Mouse (Mus musculus) neutrophil, adult 5-6 weeks (primary cell): ENCODE results near the gene Prex1. TPM values are rescaled to one million over a fixed set of nuclear protein-coding genes. Genes with fewer than 3 reads are reported as not detected.
"Not testable (repeated sequence)": the region's sequence is repeated elsewhere in the genome, so short reads cannot be mapped to it uniquely, and the experiment has no call there.

ENCODE experiments used
- ATAC-seq: fragments of 151-379, 151-347 bp; 2 replicates; pipeline ENCODE4 v1.8.0; 2017; ENCODE audit warnings: mild to moderate bottlenecking, moderate TSS enrichment; ENCODE audit not compliant: insufficient number of reproducible peaks, poor library complexity, low FRiP score, severe bottlenecking; ENCODE audit errors: extremely low read depth
- total RNA-seq: library from RNA; stranded (forward); fragments of 200-1000 nt; gene quantifications from 2 replicates; pipeline ENCODE4 v1.2.3, GENCODE M21; 2017

The Prex1 gene
- total RNA-seq, 1 experiment from 2014 or later, result 119 TPM

DNA sequence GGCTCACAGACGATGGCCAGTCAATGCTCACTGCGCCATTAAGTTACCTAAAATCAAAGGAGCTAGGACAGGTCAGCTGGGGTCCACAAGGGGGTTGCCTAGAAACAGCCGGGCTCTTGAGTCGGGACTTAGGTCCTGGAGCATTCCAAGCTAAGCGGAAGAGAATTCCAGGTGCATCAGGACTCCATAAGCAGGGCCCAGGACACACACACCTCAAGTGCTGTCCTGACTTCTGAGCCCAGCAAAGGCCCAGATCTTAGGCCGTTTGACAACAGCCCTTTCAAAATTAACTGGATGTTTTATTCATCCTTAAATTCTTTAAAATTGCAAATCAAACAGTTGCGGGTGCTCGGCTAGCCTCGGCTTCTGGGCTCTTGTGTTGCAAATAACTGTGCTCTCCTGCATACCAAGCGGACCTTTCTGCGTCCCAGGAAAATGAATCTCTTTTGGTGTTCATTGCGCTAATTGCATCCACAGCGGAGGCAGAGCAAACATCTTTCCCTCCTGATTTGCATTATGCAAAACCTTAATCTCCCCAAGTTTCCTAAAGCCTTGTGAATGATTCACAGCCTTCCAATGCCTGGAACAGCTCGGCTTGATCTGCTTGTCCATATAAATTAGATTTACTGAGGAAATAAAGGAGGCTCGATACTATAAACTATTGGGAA, 161.7 kb downstream of the Prex1 start:
- no peak for ATAC-seq

DNA sequence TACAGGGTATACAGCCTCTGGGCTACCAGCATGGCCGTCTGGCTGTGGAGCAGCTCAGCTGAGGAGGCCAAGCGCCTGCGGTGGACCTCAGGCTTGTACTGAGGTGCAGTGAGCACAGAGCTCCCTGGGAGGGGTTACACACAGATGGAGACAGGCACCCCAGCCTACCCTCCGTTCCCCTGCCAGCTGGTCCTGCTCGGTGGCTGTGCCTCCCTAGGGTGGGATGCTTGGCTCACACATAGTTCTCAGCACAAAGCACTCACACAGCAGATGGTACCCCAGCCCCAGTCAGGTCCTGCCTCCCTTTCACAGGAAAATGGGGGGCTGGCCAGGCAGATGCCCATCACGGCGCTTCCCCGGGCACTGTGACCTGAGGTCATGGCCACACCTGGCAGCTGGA, 163.8 kb downstream of the Prex1 start:
- ATAC-seq, result no peak

DNA sequence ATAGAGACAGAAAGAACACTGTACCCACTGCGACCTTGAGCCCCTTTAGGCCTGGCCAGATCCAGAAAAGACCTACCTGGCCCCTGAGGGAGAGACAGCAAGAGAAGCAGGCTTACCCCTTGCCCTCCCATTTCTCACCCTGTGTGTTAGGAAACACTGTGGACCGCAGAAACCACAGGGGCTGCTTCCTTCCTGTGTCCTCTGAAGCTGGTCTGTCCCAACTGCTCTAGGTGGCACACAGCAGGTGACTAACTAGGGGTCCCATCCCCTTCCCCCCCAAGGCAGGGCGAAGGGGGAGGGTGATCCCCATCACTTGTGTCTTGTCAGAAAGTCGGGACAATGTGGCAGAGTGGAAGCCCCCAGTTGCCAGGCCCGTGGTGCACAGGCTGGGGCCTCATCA, 164.6 kb downstream of the Prex1 start:
- peak; percentile 72 for ATAC-seq

DNA sequence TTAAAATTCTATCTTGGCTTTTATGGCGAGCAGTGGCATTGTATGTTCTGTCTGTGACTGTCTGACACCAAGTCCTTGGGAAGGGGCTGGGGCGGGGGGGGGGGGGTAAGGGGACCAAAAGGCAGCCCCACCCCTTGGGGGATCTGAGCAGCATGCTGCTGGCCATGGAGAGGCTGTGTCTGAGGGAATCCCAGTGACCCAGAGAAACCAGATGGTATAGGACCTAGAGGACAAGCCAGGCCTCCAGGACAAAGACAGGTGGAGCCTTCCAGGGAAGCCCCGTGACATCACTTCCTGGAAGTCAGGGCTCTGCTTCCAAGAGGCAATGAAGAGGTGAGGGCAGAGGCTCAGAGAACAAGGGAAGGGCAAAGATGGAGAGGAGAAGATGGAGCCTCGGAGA, 168.1 kb downstream of the Prex1 start:
- ATAC-seq, result no peak

DNA sequence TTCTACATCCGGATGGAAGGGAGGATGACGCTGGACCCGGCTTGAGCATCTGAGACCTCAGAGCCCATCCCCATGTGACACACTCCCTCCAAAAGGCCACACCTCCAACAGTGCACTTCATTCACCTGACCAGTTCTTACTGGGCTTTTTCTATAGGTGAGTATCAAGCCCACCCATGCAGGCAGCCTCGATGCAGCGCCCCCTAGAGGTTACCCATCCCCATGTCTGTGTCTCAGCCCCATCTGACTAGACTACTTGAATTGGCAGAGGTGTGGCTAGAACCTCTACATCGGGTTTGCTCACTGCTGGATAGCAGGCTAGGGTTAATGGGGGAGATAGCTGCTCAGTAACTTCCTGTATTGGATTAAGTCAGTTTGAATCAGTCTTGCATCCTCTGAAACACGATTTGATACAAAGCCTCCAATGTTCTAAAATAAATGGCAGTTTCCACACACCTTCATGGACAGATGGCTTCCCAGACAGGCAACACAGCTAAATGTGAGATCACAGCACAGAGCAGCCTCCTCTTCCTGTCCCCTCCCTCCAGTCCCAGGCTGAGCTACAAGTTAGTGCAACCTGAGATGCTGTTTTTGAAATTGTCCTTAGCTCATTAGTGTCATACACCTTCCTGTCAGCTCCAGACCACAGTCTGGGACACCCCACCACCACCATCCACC, 168.9 kb downstream of the Prex1 start:
- ATAC-seq, result no peak

DNA sequence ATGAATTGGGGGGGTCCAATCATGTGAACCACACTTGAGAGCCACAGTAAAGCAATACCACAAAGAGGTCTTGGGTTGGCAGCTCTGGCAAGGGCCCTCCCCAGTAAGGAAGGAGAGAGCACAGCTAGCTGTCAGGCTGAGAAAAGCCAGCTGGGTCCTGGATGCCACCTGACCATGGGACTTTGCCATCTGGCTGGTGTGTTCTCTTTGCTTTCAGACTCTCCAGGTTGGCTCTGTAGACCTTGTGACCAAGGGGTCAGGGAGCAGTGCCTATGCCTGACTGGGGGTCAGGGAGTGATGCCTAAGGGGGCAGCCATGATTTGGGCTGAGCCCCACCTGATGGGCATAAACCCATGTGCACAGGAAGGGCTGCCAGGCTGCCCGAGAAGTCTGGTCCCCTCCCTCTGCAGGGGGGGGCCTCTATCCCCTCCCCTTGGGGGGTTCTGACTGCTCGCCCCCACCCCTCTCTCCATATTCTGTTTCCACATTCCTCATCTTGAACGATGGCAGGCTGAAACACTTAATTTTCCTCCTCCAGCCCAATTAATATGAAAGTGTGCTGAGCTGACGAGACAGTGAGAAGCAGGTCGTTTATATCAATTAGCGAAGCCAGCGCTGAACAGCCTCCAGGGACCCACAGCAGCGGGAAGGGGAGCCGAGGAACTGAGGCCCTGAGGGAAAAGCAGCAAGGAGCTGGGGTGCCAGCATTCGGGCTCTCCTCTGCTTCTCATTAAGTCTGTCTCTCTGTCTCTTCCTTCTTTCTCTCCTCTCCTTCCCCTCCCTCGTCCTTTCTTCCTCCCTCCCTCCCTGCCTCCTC, 172.3 kb downstream of the Prex1 start:
- ATAC-seq, result no peak

DNA sequence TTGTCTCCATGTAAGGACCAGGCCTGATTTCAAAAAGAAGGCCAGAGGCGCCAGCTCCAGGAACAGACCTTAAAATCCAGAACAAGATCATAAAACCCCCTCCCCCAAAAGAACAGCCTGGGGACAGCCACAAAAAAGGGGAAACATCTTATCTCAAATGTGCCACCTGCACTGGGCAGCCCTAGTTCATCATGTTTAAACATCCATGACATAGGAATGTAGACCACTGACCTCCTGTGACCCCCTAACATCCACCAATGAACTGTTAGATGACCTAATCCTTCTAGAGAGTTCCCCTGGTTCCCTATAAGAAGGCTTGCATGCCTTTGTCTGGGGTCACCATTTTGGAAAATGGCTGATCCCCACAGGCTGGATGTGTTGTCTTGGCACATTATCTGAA, 173.4 kb downstream of the Prex1 start:
- no peak for ATAC-seq

DNA sequence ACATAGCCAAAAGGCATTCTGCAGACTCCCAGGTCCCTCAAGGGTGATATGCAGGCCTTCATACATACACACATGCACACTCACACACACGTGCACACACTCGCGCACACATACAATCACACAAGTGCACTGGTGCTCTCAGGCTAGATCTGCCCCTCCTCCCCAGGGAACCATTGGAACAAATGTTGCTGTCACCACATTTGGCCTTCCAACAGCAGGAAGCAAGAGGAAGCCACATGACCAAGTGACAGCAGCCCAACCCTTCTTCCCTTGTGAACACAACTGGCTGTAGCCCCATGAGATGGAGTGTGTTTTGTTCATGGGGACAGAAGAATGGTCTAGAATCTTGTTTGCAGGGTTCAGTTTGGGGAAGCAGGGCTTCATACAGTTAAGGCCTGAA, 176.7 kb downstream of the Prex1 start:
- ATAC-seq, result no peak

DNA sequence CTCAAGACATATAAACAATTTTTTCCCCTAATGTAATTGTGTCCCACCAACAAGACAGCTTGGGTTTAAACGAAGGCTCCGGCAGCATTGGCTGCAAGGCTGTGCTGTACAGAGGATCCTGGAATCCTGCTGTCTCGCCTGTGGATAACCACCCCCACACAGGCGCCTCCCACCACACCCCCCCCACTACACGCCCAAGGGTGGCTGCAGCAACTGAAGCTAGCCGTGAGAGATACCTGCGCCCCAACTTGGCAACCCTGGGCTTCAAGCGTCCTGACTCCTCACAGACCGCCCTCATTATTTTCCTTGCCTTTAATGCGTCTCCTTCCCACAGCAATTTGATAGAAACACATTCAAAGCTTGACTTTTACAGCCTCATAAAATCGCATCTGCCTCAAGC, 178.1 kb downstream of the Prex1 start:
- ATAC-seq, result no peak

DNA sequence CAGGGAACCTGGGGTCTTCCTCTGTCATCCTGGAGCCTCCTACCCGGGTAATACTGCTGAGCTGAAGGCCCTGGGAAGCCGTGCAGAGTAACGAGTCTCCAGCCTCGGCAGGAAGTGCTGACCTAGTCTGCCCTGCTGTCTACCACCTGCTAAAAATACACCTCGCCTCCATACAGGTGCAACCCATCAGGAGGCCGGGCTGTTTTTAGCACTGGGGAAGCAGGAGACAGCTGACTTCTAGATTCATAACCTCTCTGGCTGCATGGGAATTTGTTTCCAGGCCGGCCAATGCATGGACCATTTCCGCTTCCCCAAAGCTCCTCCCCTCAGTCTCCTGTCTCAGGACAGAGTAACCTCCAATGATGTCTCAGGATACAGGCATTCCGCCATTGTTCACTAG, 187.4 kb downstream of the Prex1 start:
- no peak for ATAC-seq

DNA sequence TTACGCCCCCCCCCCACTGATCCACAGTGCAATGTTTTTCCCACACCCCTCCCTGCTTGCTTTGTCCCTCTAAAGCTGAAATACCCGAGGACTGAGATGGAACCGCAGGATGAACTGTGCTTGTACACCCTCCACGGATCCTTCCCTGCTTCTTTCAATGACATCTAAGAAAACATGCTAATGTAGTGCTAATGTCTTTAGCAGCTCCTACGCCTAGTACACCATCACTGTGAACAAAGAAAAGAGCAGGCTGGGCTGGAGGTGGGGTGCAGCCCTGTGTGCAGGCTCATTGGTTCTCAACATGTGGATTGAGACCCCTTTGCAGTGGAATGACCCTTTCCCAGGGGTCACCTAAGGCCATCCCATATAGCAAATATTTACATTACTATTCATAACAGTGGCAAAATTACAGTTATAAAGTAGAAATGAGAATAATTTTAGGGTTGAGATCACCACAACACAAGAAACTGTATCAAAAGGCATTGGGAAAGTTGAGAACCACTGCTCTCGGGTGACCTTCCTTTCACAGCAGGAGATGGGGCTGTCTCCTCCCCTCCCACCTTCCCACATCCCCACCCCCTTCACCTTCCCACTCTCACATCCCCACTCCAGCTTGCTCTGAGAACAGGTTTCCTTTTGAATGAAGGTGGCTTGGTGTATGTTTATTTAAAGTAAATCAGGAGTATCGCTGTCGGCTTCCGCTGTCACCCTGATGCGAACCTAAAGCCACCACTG, 190.3 kb downstream of the Prex1 start:
- no peak for ATAC-seq

DNA sequence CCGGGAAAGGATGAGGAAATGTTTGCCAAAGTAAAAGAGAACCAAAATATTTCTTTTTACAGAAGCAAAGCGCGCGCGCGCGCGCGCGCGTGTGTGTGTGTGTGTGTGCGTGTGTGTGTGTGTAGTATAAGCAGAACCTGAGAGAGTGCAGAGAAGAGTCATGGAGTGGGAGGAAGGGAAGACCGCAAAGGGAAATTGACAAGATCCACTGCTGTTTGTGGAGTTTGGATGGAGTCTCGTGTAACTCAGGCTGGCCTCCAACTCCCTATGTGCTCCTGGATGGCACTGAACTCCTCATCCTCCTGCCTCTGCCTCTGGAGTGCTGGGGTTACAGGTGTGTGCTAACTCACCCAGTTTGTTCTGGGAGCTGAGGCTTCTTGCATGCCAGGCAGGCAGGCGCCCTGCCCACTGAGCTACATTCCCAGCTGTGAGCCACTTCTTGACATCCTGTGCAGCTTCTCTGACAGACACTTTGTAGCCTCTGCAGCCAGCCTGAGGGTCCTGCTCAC, 191.0 kb downstream of the Prex1 start:
- ATAC-seq, result no peak

DNA sequence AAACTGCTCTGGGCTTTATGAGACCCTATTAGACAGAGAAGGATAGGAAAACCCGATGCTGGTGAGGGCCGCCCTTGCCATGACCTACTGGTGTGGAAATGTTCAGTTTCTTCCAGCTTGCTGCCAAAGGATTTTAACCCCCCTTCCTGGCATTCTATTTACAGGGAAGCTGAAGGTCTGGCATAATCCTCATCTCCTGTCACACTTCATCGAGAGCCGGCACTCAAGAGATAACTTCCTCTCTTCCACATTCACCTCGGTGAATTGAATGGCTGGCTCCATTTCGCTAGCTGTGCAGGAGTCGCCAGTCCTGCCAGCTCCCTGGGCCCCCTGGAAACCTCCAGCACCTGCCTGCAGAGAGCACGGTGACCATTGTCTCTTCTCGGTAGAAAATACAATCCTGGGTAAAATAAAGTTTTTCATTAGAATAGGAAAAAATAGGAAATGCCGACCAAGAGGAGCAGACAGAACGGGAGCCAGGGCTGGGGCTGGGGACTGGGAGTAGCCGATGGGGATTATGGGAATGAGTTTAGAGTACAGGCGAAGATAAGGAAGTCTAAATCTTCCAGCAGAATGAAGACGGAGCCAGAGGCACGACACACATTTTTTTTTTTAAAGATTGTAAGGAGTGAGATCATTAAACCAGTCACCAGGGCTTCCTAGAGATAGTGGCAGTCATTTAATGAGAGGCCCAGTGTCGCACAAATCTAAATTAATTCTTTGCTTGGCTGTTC, 191.6 kb downstream of the Prex1 start:
- no peak for ATAC-seq

DNA sequence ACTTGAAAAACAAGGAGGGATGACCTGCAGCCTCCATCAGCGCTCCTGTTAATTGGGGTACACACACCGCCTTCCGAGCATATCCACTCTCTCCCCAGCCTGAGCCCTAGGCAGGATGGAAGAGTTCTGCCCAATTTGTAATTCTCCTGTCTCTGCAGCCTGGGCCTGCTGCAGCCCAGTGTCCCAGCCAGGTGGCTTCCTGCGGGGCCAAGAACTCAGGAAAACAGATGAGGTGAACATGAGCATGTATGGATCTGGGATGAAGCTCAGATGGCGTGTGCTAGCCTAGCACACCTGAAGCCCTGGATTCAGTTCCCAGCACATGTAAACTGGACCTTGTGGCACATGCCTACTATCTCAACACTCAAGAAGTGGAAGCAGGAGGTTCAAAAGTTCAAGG, 192.2 kb downstream of the Prex1 start:
- no peak for ATAC-seq

DNA sequence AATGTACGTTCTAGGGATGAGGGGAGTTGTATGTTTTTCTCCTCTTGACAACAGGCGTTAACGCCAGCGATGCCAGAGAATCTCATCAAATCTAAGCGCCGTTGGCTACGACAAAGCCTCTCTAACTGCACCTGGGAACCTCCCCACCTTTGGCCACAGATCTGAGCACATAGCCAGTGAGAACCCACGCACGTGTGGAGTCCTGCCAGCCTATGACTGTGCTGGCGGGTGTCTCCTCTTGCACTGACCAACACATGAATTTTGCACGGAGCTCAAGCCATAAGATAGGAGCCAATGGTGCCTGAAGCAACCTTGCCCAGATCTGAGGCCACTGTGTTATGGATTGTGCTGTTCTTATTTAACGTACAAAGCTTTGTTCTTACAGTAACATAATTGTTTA, 193.1 kb downstream of the Prex1 start:
- ATAC-seq, result no peak

DNA sequence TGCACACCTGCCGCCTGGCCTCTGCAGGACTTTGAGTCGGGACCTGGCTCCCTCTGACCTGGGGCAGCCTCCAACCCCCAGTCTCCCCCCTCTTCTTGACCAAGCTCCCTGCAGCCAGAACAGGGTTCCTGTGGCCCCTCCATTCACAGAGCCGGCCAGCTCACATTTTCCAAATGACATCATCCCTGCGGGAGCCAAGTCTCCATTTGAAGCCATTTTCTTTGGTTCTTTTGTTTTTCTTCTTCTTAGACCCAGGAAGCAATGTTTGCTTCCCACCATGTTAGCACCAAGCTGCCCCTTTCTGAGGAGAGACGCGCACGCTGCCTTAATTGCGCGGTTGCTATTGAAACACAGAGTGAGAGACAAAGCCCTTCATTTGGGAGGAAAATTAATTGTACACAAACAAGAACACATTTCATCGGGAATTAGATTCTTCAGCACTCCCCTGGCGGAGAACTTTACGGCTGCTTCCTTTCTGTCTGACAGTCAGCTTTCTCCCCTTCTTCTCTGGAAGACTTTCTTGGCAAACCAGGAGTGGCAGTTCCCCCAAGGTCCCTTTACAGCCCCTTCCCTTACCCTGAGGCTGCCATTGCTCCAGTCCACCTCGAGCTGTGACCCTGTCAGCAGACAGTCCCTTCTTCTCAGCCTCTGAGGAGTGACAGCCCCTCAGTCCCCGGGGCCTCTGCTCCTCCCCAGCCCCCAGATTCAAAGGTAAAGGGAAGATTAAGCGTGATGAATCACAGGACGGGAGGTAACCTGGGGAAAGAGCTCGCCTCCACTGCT, 196.0 kb downstream of the Prex1 start:
- ATAC-seq, result not testable (repeated sequence)

DNA sequence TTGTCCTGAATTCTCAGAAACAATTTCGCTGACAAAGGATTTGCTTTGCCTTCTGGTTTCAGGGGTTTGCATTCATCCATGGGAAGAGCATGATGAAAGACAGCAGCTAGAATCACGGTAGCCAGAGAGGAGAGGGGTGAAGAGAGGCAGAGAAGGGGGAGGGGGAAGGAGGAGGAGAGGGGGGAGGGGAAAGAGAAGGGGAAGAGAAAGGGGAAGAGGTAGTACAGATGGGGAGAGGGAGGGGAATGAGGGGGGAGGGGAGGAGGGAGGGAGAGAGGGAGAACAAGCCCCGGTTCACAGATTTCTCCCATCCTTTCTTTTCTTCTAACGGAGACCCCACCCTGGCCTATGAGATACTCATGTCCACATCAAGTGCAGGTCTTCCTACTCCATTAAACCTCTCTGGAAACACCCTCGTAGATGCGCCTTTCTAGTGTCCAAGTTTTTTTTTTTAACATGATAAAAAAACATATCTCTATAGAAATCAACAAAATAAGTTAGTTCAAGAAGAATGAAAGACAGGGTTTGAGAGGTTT, 196.7 kb downstream of the Prex1 start:
- ATAC-seq, result no peak
